Mouse (Mus musculus): ENCODE measurements at regions not wholly inside any gene's neighbourhood (a gene's known extent, or its start where the extent isn't known, plus 50 kb on each side); places are given as distances from the start of the nearest gene placed in this dataset.
"Not testable (repeated sequence)": the region's sequence is repeated elsewhere in the genome, so short reads cannot be mapped to it uniquely, and the experiment has no call there.

DNA sequence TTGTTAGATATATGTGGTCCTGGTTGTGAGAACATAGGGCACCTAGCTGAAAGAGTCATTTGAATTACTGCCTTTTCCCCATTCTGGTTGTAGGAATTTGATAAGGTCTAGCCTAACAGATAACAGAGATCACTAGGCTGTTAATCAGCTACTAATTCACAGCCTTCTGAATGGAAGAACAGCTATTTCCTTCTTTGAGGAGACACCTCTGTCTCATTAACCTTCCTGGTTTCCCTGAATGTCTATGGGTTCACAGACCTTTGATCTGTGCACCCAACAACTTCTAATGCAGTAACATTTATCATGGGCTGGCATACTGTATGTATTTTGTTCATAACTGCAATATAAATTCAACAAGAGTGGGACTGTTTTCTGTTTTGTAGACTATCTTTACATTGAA lies 875.0 kb upstream of the Mms22l start:
- TF ChIP-seq CTCF (IDR thresholded peaks at IDR 0.05; ENCODE audit: extremely low read depth, insufficient read depth, low read length): no peak
- no peak for TF ChIP-seq POLR2A (IDR thresholded peaks at IDR 0.05; ENCODE audit: extremely low read depth, insufficient read depth, low read length)
- no peaks in the 10 kb centered on the region for H3K4me1 ChIP-seq (ENCODE audit: control insufficient read depth, insufficient read depth, low read length)
- no peak overlapping the region for H3K4me3 ChIP-seq (ENCODE audit: insufficient read depth, low read length)
- no peak overlapping the region for H3K27ac ChIP-seq (ENCODE audit: insufficient read depth, low read length)

DNA sequence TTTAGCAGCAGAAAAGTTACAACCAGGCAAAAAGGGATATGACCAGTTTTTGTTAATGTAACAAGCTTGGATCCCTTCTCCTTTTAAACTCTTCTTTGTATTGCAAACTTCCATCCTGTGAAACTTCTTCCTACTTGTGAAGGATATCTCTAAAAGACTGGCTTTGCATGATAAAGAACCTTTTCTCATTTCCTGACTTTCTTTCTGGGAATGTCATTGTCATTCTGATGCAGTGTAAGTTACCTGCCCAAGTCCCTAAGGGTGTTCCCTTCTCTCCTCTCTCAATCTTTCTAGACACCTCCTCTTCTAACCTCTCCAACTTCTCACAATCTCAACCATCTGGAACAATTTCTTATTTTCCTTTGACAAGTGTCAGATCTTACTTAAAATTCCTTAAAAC lies 874.0 kb upstream of the Mms22l start:
- H3K4me3 ChIP-seq (ENCODE audit: insufficient read depth, low read length): no peak overlapping the region
- no peak overlapping the region for H3K27ac ChIP-seq (ENCODE audit: insufficient read depth, low read length)
- H3K4me1 ChIP-seq (ENCODE audit: control insufficient read depth, insufficient read depth, low read length): no peaks in the 10 kb centered on the region
- TF ChIP-seq CTCF (IDR thresholded peaks at IDR 0.05; ENCODE audit: extremely low read depth, insufficient read depth, low read length) (no peak), POLR2A (IDR thresholded peaks at IDR 0.05; ENCODE audit: extremely low read depth, insufficient read depth, low read length) (no peak)

DNA sequence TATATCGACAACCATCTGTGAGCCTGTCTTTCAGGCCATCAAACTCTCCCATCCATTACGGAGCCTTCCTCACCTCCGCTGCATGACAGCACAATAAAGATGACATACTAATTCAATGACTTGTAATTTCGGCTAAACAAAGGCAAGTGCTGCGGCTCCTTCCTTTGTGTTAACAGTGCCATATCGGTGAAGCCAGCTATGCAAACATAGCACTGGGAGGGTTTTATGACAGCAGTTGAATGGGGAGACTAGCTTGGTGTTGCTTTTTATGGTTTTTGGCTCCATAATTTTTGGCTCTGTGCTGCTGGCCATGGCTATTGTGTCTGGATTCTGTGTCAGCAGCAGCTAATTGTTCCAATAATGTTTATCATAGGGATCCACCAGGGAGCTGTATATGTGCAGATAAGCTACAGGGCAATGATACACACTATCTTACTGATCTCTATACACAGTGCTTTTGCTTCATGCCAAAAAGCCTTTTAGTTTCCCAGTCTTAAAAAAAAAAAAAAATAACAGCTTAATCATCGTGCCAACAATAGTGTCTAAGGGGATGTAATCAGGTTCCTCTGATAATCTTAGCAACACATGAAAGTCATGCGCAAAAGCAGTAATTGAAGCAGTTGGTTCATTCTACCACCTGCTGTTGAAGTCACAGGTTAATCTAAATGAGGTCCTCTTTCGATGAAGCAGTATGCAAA lies 859.9 kb upstream of the Mms22l start:
- Histone ChIP-seq H3K4me1 (ENCODE audit: control insufficient read depth, insufficient read depth, low read length) (no peaks in the 10 kb centered on the region), H3K27ac (ENCODE audit: insufficient read depth, low read length) (no peak overlapping the region), H3K4me3 (ENCODE audit: insufficient read depth, low read length) (no peak overlapping the region)
- TF ChIP-seq POLR2A (IDR thresholded peaks at IDR 0.05; ENCODE audit: extremely low read depth, insufficient read depth, low read length): no peak
- TF ChIP-seq CTCF (IDR thresholded peaks at IDR 0.05; ENCODE audit: extremely low read depth, insufficient read depth, low read length): no peak

- no peak for TF ChIP-seq POLR2A (IDR thresholded peaks at IDR 0.05; ENCODE audit: extremely low read depth, insufficient read depth, low read length)
- no peak for TF ChIP-seq CTCF (IDR thresholded peaks at IDR 0.05; ENCODE audit: extremely low read depth, insufficient read depth, low read length)
- H3K4me1 ChIP-seq (ENCODE audit: control insufficient read depth, insufficient read depth, low read length): no peaks in the 10 kb centered on the region
- H3K27ac ChIP-seq (ENCODE audit: insufficient read depth, low read length): no peak overlapping the region
- no peak overlapping the region for H3K4me3 ChIP-seq (ENCODE audit: insufficient read depth, low read length)
Measured at GRCm38 (mm10) chr4:23636929-23637235, 859.4 kb upstream of the Mms22l start.

DNA sequence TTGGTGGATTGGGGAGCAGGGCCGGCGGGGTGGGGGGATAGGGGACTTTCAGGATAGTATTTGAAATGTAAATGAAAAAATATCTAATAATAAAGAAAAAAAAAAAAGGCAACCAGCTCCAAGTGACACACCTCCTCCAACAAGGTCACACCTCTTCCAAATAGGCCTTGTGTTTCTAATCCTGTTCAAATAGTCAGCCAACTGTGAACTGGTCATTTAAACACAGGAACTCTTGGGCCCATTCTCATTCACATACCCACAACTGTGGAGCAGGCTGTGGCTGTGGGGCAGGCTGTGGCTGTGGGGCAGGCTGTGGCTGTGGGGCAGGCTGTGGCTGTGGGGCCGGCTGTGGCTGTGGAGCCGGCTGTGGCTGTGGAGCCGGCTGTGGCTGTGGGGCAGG lies 839.6 kb upstream of the Mms22l start:
- H3K27ac ChIP-seq (ENCODE audit: insufficient read depth, low read length); H3K4me3 ChIP-seq (ENCODE audit: insufficient read depth, low read length); H3K4me1 ChIP-seq (ENCODE audit: control insufficient read depth, insufficient read depth, low read length): not testable (repeated sequence)

DNA sequence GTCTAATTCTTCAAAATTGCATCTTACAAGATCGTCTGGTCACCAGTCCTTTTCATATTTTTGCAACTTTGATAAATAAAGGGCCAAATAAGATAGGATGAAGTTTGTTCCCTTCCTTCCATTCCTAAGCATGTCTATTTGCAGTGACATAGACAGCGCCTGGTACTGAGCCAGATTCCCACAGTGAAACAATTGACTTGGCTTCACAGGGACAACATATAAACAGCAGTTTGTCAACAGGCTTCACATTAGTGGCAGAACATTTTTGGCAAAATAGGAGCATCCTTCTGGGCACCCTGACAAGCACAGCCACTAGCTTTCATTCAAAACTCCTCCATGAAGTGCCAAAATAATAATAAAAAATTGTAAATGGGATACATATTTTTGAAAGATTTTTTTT lies 827.4 kb upstream of the Mms22l start:
- no peak for TF ChIP-seq CTCF (IDR thresholded peaks at IDR 0.05; ENCODE audit: extremely low read depth, insufficient read depth, low read length)
- no peak for TF ChIP-seq POLR2A (IDR thresholded peaks at IDR 0.05; ENCODE audit: extremely low read depth, insufficient read depth, low read length)
- H3K4me1 ChIP-seq (ENCODE audit: control insufficient read depth, insufficient read depth, low read length): no peaks in the 10 kb centered on the region
- no peak overlapping the region for H3K4me3 ChIP-seq (ENCODE audit: insufficient read depth, low read length)
- H3K27ac ChIP-seq (ENCODE audit: insufficient read depth, low read length): no peak overlapping the region

- Histone ChIP-seq H3K4me1 (ENCODE audit: control insufficient read depth, insufficient read depth, low read length) (no peaks in the 10 kb centered on the region), H3K27ac (ENCODE audit: insufficient read depth, low read length) (no peak overlapping the region), H3K4me3 (ENCODE audit: insufficient read depth, low read length) (no peak overlapping the region)
- TF ChIP-seq POLR2A (IDR thresholded peaks at IDR 0.05; ENCODE audit: extremely low read depth, insufficient read depth, low read length) (no peak), CTCF (IDR thresholded peaks at IDR 0.05; ENCODE audit: extremely low read depth, insufficient read depth, low read length) (no peak)
Measured at GRCm38 (mm10) chr4:23703626-23704025, 792.6 kb upstream of the Mms22l start.

DNA sequence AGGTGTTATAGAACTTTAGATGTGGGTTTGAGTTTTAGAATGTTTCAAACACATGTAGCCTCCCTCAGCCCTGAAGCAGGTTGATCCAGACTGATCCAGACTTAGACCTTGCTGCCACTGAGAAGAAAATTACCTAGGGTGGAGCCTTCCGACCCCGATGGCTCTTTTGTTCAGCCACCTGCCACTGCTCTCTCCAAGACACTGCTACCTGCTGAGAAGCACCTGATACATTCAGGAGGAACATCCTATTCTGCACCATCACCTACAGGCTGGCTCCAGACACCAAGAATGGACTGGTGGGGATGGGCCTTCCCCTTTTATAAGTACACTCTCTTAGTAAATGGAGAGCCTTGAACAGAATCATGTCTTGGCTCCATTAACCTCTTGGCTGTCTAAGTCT lies 785.5 kb upstream of the Mms22l start:
- H3K4me1 ChIP-seq (ENCODE audit: control insufficient read depth, insufficient read depth, low read length): no peaks in the 10 kb centered on the region
- H3K27ac ChIP-seq (ENCODE audit: insufficient read depth, low read length): no peak overlapping the region
- TF ChIP-seq CTCF (IDR thresholded peaks at IDR 0.05; ENCODE audit: extremely low read depth, insufficient read depth, low read length) (no peak), POLR2A (IDR thresholded peaks at IDR 0.05; ENCODE audit: extremely low read depth, insufficient read depth, low read length) (no peak)
- H3K4me3 ChIP-seq (ENCODE audit: insufficient read depth, low read length): no peak overlapping the region

DNA sequence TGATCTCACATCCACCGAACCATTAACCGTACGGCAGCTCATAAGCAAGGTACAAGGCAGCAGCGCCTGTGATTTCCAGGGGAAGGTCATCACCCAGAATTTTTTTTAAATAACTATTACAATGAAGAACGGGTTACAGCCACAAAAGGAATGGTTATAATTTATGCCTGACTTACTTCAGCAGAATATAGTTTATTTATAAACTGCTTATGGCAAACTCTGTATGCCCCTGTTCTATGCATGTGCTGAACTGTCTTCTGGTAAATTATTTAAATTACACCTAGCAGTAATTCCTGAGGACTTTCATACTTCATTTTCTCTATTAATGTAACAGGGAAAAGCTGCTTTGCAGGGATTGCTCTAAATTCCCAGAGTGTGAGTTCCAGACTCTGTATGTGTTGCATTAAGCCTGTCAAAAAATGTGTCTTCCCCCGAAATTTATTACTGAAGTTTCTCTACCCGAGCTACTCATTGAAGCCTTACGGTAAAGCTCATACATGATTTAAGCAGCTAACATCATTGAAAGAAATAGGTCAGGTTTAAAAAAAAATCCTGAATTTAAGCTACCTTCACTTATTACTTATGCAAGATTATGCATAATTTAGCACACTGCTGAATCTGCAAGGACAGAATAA lies 782.4 kb upstream of the Mms22l start:
- no peak for TF ChIP-seq CTCF (IDR thresholded peaks at IDR 0.05; ENCODE audit: extremely low read depth, insufficient read depth, low read length)
- TF ChIP-seq POLR2A (IDR thresholded peaks at IDR 0.05; ENCODE audit: extremely low read depth, insufficient read depth, low read length): no peak
- Histone ChIP-seq H3K27ac (ENCODE audit: insufficient read depth, low read length) (no peak overlapping the region), H3K4me3 (ENCODE audit: insufficient read depth, low read length) (no peak overlapping the region), H3K4me1 (ENCODE audit: control insufficient read depth, insufficient read depth, low read length) (no peaks in the 10 kb centered on the region)

- no peak for TF ChIP-seq POLR2A (IDR thresholded peaks at IDR 0.05; ENCODE audit: extremely low read depth, insufficient read depth, low read length)
- no peak for TF ChIP-seq CTCF (IDR thresholded peaks at IDR 0.05; ENCODE audit: extremely low read depth, insufficient read depth, low read length)
- no peaks in the 10 kb centered on the region for H3K4me1 ChIP-seq (ENCODE audit: control insufficient read depth, insufficient read depth, low read length)
- H3K27ac ChIP-seq (ENCODE audit: insufficient read depth, low read length): no peak overlapping the region
- H3K4me3 ChIP-seq (ENCODE audit: insufficient read depth, low read length): no peak overlapping the region
Measured at GRCm38 (mm10) chr4:23727846-23728245, 768.4 kb upstream of the Mms22l start.

Measured in cortical plate, adult 2 months (tissue).